Mouse (Mus musculus) left cerebral cortex, postnatal 14 days (tissue): ENCODE data around the gene Lhx4. TPM values are rescaled to one million over a fixed set of nuclear protein-coding genes. Genes with fewer than 3 reads are reported as not detected.

ENCODE experiments used
- DNase-seq, 2 experiments: peaks; one replicate each; pipeline ENCODE4 v3.0.0; 2021 to 2022; ENCODE audit warnings: low spot score in 2 of 2, mixed read lengths in 1 of 2
- intact Hi-C: fragments of 180-260 bp; cut with DNase I; formaldehyde crosslinking; loops from one replicate; pipeline ENCODE4 v1.15.1; 2025
- total RNA-seq, 2 experiments: library from RNA; stranded (reverse); gene quantifications; 2 replicates each; pipeline ENCODE4 v1.2.3; 2021

The Lhx4 gene
- total RNA-seq, 2 experiments from 2014 or later: not detected

DNA sequence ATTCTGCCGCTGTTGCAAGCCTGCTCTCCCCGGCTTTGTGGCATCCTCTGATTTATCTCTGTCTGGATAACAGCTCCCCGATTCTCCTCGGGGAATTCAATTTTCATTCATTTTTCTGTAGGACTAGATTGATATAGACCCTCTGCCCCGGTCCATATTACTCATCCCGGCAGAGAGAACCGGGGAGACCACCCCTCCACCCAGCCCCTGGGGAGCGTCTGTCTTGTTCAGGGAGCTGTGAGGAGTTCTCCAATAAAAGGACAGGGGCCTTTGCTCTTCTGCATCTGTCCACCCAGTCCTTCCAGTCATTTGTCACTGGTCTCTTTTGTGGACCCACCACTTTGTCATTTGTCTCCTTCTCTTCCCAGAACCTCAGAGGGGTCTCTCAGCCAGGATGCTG is 4.5 kb downstream of the Lhx4 start:
- no peak for DNase-seq
- intact Hi-C loops: no loop called here

DNA sequence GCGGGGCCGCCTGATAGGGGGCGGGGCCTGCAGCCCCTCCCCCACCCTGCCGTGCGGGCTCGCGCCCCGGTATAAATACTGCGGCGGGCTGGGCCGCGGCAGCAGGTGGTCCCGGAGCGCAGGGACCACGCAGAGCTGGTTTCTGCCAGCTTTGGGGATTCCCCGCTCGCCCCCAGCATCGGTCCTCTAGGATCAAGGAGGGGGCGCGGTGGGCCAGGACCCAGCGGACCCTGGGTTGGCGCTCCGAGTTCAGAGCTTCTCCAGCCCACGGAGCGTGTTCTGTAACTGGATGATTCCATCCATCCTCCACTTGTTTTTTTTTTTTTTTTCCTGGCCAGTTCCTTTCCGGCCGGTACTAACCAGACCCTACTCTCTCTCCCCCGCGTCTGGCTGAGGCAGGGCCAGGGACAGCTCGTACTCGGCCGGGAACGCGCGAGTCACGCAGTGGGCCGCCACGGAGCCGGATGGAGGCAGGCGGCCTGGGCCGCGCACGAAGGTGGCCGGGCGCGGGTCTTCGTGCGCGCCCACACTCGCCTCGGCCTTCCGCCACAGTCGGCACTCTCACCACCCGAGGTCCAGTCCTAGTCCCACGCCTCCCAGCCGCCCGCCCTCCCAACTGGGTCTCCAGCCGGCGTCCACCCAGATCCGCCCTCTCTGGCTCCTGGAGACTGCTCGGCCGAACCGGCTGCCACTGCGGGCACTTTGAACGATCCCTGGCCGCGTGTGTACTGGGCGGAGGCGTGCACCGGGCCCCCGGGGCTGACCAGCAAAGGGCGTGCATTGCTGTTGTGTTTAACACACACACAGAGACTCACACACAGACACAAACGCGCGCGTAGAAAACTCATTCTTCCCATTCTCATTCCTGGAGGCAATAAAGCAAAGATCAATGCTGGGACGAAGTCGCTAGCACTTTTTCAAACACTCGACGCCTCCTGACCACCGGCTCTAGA is 8.8 kb downstream of the Lhx4 start:
- intact Hi-C loops: no loop called here
- DNase-seq: no peak

DNA sequence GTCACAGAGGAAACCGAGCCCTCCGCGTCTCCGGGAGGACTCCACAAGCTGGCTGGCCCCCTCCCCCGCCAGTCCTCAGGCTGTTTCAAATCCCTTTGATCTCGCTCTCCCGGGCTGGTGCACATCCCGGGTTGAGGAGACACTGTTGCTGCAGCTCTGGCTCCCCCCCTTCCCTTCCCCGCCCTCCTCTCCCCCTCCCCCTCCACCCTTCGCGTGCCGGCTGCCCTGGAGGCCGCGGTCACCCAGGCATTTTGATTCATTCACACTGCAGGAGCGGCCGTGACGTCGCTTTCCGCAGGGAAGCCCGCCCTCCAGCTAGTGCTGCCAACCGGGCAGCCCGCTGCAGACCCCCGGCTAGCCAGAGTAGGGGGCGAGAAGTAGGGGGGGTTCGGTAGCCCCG is 9.5 kb downstream of the Lhx4 start:
- intact Hi-C loops: no loop called here
- no peak for DNase-seq

DNA sequence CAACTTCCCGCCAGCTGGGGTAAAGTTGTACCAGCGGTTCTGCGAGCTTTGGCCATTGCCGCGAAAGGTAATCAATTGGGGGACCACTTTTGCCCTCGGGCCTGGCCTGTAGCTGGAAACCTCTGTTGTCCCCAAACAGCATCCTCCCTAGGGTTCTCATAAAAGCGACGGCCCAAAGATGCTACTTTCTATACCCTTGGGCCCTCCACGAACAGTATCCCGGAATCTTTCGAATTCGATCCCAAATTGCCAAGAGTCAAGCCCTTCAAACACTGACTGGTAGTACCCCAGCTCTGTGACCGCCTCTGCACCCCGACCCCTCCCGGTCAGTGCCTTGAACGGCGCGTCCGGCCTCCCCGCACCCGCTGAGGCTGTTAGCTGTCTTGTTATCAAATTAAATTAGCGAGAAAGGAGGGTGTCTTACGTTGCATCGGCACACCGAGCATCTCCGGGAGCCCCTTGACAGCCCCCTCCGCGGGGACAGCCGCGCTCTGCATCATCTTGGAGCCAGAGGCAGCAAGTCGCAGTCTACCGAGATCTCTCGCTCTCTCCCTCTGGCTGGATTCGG is 10.0 kb downstream of the Lhx4 start:
- intact Hi-C loops: no loop called here
- DNase-seq: no peak

DNA sequence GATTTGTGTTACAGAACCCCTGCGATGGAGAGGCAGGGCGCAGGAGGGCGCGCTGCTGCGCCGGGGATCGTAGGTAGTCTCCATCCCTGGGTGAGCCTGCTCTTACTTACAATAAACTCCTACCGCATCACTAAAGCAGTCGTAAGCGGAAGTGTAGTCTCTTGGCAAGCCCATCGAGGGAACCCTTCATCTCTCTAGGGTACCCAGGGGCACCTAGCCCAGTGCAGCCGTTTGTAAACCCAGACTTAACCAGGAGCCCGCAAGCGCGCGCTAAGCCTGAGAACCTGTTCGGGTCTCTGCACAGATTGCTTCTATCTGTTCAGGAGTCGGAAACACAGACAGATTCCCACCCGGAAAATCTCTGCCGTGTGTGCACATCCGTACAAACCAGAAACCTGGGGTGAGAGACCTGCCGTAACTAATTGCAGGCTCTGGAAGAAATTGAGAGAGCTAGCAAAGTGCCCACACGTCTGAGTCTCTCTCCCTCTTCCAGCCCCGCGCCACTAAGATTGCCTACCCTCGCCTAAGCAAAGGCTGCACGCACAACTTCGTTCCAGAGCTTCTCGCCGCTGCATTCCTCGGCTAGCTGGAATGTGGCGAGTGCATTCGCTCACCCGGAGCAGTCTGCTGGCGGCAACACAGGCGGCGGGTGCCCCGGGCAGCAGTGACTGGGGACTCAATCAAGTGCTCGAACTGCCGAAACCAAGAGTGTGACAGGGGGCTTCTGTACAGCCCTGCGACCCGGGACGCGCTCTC is 10.7 kb downstream of the Lhx4 start:
- DNase-seq: no peak
- intact Hi-C loops: no loop called here

DNA sequence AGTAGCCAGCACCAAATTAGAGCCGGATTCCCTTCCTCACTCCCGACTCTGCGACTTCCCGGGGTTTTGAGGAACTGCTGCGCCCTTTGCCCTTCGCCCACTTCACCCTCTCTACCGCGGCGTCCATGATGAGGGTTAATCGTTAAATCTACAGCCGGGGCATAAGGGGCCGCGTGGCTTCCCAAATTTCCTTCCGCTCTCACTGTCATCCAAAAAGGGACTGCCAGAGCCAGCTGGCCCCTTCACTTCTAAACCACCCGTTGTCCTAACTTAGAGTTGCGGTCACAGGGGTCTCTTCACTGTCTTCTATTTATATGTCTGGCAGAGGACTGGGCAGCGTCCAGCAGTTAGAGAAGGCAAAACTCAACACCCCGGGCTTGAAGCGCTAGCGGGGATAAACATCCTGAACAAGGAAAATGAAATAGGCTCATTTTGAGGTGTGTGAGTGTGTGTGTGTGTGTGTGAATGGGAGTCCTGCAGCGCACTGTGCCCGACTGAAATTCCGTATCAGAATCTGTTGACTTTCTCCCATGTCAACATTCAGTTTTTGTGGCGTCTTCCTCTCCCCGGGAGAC is 13.6 kb downstream of the Lhx4 start:
- no peak for DNase-seq
- intact Hi-C loops: no loop called here

DNA sequence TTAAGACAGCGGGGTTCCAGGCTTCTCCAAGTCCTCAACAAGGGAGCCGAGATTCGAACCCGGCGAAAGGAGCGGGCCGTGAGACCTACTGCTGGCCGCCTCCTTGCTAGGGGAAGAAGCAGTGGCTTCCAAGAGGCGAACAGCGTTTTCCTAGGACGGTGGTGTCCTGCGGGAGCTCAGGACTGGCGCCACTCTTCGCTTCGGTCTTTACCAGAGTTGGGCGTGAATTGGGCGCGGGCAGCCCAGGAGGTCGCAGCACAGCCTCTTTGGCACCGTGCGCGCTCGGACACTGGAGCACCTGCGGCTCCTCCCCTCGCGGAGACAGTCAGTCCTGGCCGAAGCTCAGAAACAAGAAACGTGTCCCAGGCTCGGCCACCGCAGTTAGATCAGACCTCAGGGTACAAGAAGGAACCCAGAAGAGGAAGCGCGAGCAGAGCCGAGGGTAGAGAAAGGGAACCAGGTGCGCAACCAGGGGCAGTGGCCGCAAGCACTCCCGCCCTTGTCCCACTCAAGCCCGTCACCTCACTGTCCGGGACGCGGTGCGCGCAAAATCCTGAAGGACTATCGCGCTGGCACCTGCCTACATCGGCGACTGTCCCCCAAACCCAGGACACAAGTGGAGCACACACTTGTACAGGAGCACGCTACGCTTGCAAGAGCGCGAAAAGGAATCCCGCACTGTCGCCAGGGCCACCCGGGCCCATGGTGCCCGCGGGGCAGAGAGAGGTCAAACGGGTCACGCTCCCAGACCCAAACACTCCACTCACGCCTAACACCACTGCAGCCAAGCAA is 14.3 kb downstream of the Lhx4 start:
- DNase-seq: no peak
- intact Hi-C loops: no loop called here

DNA sequence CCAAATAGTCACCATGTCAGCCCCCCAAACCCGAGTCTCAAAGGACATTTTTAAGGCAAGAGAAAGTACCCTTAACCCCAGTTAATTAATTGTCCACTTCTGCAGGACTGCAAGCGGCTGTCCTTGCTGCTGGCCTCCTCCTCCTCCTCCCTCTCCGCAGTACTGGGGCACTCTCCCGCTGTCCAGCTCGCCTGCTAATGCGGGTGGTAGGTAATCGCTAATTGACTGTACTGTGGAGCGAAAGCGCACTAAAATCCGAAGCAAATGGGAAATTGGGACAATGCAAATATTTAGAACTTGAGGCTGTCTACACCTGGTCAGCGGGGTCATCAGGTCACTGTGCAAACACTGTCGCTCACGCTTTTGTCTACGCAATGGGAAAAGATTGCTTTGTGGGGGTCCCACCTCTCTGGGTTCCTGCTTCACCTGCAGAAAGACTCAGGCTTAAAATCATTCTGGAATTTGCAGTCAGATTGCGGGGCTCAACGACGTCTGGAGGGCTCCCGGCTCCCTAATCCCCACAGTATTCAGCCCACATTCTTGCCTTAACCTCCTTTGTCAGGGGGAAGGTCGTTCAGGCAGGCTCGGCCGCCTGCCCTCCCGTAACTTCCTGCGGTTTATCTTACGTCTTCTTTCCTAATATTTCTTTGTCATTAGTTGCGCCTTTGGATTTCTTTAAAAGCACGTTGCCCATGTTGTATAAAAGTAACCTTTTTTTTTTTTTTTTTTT is 15.2 kb downstream of the Lhx4 start:
- intact Hi-C loops: no loop called here
- DNase-seq: no peak

DNA sequence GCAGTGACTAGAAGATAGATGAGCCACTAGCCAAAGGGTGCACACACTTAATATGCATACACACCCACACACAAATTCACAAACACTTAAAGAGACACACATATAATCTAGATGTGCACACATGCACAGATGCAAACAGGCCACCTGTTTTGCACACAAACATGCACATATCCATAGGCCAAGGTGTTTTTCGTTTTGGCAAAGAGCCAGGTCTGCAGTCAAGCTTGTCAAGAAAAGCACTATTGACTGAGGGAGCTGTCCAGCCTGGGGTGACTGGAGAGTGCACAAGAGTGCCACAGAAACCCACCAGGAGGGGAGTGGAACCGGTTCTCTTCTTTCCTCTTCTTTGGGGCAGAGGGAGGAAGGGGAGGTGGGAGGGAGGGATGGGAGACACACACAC is 20.3 kb downstream of the Lhx4 start:
- intact Hi-C loops: no loop called here

DNA sequence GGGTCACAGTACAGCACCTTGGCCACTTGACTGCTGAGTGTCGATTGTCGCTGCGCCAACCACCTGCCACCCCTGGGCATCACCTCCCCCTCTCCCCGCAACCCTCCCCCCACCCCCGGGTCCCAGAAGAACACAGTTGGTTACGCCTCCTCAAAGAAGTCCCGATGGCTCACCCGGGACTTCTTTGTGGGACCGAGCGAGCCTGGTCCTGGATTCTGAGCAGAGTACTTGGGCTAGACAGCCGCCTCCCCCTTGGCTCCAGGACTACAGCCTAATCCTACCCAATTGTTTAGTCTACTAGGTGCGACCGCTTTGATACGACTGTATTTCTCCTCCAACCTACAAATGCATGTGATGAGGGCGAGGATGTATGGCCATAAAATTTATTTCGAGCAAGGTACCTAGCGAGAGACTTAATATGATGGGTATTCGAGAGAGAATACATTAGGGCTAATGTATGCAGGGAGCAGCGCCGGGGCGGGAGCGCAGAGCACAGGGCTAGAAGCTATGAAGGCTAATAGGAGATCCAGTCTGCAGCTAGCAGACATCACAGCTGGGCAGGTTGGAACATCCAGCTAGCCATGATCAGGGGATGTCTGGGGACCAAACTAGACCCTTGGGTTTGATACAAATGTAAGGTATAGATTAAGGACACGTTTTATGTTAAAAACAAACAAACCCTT is 22.2 kb downstream of the Lhx4 start:
- intact Hi-C loops: no loop called here
- DNase-seq: no peak

More for the DNA sequence above, 20.3 kb downstream of the Lhx4 start:
- no peak for DNase-seq

DNA sequence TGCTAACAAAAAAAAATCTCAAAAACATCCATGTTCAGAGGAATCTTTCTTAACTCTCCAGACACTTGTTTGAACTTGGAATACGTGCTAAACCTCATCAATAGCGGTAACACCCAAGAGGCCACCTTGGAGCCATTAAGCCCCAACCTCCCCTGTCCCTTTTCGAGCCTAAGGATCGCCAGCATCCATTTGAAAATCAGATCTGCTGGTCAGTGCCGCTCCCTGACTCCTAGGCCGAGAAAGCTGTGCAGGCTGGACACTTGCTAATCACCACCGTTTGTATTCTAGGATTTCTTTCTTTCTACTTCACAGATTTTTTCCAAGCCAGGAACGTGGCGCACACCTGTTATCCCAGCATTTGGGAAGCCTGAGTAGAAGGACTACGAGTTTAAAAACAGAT is 23.7 kb downstream of the Lhx4 start:
- intact Hi-C loops: no loop called here
- DNase-seq: no peak

DNA sequence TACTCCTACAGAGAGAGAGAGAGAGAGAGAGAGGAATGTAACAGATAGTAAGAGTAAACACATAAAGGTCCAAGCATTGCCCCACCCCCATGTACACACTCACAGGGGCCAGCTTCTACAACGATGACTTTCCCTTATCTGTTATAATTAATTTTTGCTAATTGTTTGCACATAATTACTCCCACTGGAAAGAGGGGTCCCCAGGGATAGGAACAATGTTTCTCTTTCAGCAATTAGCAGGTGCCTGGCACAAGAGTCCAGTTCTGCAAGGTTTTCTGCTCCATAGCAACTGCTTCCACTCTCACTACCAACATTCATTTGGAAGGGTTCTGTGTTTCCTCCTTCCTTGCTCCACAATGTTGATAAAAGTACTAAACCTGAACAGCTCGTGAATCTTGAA is 25.6 kb downstream of the Lhx4 start:
- intact Hi-C loops: no loop called here
- DNase-seq: no peak

DNA sequence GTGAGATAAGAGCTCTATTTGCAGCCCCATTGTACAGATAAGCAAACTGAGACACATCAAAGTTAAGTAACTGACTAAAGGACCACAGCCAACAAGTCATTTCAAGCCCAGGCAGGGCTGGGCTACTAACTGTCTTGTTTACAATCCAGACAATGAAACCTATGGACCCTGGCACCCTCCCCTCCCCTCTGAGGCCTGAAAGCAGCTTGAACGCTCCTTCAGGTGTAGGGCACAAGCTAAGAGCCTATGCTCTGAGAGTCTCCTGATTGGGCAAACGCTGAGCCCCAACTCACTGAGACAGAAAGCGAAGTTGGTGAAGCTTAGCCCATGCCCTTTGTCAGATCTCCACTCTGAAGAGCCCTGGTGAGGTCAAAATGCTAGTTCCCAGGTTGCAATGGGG is 27.2 kb downstream of the Lhx4 start:
- DNase-seq: no peak
- intact Hi-C loops: loop anchor here (5.0 kb wide), 1 partner anchor 147 kb away; no protein-coding TSS in a partner anchor

DNA sequence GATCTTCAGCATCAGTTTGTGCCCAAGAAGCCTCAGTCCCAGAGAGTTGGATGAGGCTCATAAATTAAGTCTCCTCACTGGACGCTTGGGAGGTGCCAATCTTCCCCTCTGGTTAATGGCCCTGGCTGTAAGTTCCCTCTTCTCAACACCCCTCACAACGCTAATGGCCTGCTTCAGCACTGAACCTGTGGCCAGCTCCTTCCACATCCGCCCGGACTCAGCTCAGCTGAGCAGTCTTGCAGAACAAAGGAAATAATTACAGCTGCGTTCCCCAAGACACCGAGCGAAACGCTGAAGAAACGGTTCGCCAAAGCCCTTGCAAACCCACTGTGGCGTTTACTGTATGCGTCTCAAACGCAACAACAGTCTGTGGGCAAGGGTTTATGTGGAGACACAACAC is 29.3 kb downstream of the Lhx4 start:
- DNase-seq: no peak
- intact Hi-C loops: loop anchor here (5.0 kb wide), 1 partner anchor 145 kb away; no protein-coding TSS in a partner anchor

DNA sequence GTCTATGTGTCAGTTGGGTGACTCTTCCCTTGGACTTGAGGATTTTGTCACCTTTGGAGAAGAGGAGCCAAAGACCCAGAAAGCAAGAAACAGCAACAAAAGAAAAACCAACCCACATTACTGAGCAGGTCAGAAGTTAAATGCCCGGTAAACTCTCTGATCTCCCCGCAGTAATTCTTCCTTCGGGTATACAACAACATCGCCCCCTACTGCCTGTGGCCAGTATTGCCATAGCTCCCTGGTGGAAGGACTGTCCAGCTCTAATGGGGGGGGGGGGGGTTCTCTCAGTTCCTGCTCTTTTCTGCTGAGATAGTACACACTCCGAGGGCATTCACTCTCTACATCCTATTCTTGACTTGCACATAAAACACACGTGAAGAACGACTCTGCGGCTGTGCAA is 30.0 kb downstream of the Lhx4 start:
- peak in 1 of 2 experiments; percentile 51 for DNase-seq
- intact Hi-C loops: loop anchor here (5.0 kb wide), 1 partner anchor 144 kb away; no protein-coding TSS in a partner anchor

DNA sequence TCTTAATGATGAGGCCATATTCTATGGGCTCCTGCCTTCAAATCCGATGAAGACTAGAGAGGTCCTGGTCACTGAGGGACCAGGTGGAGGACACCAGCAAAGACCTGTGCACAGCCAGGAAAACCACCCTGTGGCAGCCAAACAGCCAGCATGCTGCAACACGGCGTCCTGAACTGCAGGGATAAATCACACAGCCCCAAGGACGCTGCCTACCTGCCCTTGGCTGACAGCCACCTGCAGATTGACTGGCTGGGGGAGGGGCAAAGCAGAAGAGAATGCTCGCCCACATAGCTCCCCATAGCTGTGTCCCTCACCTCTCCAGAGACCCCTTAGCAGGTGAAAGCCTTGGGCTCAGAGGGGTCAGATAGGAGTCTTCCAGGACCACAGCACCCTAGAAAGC is 31.5 kb downstream of the Lhx4 start:
- intact Hi-C loops: loop anchor here (5.0 kb wide), 1 partner anchor 143 kb away; no protein-coding TSS in a partner anchor
- DNase-seq: no peak

DNA sequence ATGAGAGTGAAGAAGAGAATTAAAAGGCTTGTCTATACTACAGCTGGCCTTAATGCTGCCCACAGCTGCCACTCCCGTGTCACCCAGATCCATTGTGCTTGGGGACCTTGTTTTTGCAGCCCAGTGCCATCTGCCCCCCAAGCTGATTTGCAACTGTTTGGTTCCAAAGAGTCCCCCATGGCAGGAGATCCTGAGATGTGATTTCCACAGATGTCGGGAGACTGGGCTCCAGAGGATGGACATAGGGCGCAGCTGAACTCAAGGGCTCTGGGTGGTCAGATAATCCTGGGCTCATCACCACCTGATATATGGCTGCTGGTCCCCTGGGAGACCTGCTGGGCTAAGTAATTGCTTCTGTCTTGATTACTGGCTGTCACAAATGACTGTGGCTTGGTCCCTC is 32.6 kb downstream of the Lhx4 start:
- intact Hi-C loops: no loop called here
- no peak for DNase-seq

DNA sequence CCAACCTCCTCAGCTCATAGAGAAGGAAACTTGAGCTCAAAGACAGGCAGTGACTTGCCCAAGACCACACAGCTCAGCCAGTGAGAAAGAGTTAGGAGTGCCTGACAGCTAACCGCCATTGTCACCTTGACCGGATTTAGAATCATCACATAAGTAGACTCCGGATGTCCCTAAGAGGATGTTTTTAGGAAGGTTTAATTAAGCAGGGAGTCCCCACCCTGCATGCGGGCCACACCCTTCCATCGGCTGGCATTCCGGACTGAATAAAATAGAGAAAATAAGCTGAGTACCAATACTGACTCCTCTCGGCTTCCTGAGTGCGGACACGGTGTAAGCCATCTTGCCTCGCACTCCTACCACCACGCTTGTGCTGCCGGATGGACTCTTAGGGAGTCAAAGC is 34.2 kb downstream of the Lhx4 start:
- intact Hi-C loops: no loop called here
- DNase-seq: no peak
